Mouse (Mus musculus) embryo, embryonic 11 days (tissue): ENCODE measurements at regions not wholly inside any gene's neighbourhood (a gene's known extent, or its start where the extent isn't known, plus 50 kb on each side); places are given as distances from the start of the nearest gene placed in this dataset.

Experiments used
- DNase-seq: peaks from one replicate; pipeline ENCODE4 v3.0.0-alpha.2; 2015

DNA sequence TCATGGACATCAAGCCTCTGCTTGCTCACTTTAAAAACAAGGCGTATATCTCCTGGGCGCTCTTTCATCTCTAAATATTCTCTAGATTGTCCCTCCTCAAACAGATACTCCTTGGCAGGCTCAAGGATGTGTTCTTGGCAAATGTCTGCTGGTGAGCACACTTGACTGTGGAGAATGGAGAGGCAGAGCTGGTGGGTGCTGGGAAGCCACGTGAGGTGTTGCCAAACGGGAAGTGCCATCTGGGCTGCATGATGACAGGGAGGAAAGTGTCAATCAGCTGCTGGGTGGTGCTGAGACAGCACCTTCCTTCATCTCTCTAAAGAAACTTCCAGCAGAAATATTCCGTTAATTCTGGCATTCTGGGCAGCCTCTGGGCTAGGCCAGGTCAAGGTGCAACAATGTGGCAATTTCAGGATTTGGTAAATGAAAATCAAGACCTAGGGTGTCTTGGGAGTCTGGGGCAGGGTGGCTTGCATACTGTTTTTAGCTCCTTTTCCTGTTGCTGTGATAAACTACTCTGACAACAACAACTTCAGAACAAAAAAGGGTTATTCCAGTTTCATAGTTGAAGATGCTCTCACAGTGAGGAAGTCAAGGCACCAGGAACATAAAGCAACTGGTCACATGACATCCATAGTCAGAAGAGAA is 208.6 kb downstream of the Rplp1 start:
- DNase-seq: no peak

GRCm38 (mm10) chr9:61703301-61703700 is 211.0 kb downstream of the Rplp1 start:
- no peak for DNase-seq

GRCm38 (mm10) chr9:61702280-61702966 is 211.9 kb downstream of the Rplp1 start:
- DNase-seq: no peak

DNA sequence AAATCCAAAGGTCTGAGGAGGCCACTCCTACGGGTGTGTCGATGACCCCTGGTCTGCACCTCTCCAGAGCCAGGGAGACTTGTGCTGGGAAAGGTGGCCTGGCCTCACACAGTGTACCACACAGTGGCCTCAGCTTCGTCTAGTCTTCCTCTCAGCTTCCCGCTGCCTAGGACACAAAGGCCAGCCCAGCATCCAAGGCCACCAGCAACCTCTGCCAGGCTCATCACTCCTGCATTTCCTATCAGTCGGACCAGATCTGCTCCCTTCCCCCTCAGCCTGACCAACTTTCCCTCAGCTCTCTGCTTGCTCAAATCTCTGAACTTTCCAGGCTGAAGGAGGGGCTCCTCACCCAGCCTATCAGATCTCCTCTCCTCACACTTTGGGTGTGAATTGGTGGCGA is 213.8 kb downstream of the Rplp1 start:
- no peak for DNase-seq

DNA sequence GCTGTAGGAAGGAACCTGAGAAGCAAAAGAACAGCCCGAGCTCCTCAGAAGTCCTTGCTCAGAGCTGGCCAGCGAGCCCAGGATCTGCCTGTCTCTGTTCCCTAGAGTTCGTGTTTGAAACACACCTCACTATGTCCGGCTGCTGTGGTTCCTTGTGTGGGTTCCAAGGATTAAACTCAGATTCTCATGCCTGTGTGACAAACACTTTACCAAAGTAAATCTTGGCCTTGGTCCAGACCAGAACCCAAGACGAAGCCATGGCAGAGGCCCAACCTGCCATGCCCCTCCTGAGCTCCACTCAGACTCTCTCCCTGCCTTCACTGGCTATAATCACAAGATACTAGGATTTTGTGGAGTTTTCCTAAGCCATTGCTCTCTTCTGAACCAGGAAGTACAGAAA is 214.7 kb downstream of the Rplp1 start:
- no peak for DNase-seq

GRCm38 (mm10) chr9:61697959-61698358 is 216.4 kb downstream of the Rplp1 start:
- DNase-seq: peak; percentile 89

GRCm38 (mm10) chr9:61696831-61697230 is 217.5 kb downstream of the Rplp1 start:
- DNase-seq: no peak

DNA sequence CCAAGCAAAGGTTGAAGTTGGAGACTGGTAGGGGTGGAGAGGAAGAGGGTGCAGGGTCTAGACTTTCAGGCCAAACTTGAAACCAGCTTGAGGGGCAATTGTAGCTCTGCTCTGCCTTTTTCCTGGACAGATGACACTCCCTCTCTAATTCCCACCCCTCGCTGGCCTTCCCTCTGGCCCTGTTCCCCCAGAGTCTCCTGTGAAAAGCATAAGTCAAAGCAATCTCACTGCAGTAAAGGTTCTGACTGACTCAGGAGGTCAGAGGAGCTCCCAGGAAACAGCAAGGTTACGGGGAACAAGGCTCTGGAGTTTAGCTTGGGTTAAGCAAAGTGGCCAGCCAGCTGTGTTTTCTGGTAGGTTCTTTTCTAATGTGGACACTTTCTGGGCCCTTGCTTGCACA is 218.5 kb downstream of the Rplp1 start:
- DNase-seq: no peak

GRCm38 (mm10) chr9:61695381-61695791 is 219.0 kb downstream of the Rplp1 start:
- DNase-seq: peak; percentile 61

GRCm38 (mm10) chr9:61694206-61694605 is 220.1 kb downstream of the Rplp1 start:
- no peak for DNase-seq

DNA sequence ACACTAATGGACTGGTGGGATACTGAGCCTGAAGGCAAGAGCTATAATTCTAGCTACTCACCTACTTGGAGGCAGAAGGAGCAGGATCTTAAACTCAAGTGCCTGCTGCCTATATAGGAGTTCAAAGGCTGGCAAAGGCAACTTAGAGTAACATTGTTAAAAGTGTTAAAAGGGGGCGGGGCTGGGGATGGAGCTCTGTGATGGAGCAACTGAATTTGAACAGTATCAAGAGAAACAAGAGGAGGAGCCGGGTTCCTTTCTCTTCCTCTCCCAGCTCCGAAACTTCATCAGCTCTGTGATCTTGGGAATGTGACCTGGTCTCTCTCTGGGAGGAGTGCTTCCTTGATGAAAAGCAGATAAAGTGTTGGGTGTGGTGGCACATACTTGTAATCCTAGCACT is 223.6 kb downstream of the Rplp1 start:
- no peak for DNase-seq

- DNase-seq: no peak
Measured at GRCm38 (mm10) chr9:61689939-61690338, 224.4 kb downstream of the Rplp1 start.

GRCm38 (mm10) chr9:61689516-61689915 is 224.8 kb downstream of the Rplp1 start:
- no peak for DNase-seq

DNA sequence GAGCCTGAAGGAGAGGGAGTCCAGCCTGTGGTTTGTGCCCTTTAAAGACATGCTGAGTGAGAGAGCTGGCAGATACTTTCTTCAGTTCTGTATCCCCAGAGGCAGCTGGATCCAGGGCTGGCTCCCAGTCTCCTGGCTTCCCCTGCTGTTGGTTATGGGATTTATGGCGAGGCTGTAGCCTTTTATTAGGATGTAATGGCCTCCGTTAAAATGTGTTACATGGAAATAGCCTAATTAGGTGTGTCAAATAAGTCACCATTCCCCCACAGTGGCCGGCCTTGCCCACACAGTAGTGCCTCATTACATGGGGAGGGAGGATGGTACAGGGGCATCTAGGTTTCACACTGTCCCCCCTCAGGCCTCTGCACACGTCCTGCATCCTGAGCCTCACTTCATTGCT is 230.8 kb downstream of the Rplp1 start:
- no peak for DNase-seq

DNA sequence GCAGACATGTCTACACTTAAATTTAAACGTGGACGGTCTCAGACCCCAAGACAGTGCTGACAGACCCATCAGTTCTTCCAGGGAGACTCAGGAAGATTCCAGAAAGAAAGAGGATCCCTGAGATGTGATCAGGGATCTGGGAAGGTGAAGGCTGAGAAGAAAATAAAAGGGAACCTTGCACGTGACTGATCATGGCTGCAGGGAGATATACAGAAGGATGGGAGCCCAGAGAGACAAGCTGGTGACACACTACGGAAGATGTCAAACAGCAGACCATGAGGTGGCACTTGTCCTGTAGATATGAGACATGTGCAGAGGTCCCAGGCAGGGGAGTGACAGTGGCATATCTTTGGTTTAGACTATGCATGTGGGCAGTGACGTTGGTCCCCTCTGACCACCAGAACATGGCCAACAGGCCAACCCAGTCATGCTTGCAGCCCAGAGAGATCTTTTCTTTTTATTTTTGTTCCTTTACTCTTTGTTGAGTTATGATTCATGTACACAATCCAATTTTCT is 231.5 kb downstream of the Rplp1 start:
- DNase-seq: no peak

DNA sequence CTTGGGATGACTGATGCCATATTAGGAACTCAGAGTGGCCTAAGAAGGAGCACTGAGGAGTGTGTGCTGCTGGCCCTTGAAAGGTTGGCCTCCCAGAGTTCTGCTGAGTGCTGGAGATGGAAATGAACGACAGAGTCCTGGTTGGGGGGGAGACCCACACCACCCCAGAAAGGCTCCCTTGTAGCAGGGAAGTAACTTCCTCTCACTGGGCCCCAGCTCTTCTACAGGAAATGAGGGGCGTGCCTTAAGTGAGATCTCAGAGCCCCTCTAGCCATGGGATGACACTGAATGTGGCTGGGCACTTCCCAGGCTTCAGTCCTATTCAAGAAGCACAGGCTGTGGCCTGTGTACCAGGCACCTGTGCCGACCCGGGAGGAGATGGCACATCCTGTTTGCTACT is 232.0 kb downstream of the Rplp1 start:
- DNase-seq: no peak

- no peak for DNase-seq
Measured at GRCm38 (mm10) chr9:61681406-61681805, 232.9 kb downstream of the Rplp1 start.

DNA sequence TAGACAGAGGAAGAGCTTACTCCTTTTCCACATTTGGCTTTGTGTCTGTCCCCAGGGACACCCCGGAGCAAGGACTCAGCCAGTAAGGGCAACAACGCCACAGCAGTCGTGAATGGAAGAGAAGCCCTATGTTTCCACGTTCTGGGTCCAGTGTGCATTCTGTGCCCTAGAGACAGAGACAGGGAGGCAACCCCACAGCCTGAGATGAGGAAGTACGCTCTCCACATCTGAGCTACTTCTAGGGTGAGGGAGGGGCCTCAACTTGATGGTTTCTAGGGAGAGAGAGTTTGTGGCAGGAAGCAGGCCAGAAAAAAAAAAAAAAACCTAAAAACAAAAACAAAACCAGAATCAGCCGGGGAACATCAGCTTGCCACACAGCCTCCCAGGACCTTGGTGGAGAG is 233.4 kb downstream of the Rplp1 start:
- no peak for DNase-seq

DNA sequence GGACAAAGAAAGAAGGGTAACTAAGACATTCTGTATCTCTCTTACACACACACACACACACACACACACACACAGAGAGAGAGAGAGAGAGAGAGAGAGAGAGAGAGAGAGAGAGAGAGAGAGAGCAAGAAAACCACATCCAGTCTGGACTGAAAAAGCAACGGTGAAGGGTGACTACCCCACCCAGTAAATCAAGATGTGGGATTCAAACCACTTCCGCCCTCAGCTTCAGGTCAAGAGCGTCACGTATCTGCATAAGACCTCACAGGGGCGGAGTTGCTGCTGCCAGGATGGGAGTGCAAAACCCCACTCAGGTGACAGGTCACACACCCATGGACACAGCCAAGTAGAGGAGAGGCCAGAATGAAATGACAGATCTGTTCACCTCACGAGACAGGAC is 234.7 kb downstream of the Rplp1 start:
- no peak for DNase-seq

DNA sequence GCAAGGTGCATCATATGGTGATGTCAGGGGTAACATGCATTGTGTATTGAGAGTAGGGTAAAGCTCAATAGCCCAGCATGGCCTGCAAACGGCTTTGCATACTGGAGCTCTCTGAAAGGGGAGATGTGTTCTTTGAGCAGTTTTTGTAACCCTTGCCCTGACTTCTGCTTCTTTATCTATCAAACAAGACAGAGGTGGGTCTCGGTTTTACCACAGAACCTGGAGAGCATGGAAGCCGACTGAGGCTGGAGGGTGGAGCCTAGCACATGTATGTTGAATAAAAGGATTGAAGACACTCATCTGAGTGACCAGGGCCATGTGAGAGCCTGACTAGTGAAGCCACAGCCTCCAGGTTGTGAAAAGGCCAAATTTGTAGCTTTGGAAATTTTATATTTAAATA is 236.7 kb downstream of the Rplp1 start:
- no peak for DNase-seq

DNA sequence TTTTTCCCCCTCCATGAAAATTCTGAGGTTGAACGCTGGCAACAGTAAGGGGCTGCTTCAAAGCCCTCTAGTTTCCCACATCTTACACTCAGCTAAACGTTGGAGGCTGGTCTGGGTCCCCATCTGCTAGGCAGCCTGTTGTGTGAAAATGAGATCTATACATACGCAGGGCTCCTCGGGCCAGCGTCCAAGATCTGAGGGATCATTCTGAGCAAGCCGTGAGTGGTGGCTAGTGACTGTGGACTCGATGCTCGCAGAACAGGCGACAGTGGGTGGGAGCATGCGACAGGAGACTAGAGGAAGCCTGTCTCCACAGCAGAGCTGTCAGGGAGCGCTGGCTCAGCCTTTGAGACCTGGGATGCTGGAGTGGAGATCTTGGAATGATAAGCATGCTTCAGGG is 237.3 kb downstream of the Rplp1 start:
- no peak for DNase-seq

DNA sequence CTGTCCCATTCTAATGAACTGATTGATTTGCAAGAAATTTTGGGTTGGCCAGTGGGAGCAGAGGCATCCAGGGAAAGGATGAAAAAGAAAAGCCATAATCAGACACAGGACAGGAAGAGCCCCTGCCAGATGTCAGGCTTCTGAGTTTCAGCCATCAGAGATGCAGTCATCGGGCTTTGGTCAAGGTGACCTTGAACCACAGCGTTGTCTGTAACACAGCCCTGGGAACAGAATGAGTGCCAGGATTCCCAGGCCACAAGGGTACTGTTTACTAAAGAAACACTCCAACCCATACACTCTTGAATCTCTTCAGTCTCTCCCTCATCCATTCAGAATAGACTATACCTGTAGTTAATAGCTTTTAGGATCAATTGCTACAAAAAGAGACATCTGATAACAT is 239.0 kb downstream of the Rplp1 start:
- DNase-seq: no peak

DNA sequence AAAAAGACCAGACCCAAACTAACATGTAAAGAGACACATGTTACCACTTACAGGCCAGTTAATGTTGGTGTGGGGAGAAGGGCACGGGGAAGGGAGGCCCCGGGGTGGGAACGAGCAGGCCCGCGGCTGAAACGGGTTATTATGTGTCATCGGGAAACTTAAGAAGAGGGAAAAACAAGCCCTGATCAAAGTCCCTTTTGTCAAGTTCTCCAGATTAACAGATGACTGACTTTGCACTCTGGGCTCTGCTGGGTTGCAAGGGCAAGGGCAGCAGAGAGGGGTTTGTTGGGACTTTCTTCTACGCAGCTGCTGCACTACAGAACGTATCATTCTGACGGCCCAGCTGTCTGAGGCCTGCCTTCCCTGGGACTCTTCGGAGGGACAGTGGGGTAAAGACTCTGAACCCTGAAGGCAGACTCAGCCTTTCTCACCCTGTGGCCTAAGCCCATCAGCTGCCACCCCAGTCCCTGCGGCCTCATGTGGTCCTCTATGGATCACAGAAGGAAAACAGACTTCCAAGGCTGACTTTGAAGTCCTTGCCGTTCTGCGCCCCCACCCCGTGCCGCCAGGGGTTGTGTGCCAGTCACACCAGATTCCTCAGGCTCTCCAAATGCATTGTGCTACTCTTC is 240.7 kb downstream of the Rplp1 start:
- peak; percentile 76 for DNase-seq

DNA sequence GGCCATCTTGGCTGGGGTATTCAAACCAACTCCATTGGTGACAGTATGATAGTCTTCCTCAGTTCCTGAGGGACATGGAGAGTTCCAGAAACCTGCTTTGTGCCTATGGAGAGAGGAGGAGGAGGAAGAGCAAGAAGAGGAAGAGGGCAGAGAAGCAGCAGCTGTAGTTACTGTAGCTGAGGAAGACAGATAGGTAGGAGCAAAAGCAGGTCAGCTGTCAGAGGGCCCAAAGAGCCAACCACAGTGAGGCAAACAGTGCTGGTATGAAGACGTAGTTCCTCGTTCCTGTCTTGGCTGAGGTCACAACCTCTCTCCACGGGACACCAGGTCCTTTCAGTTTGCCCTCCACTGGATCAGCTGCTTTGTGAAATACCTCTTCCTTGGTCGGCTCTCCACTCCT is 243.4 kb downstream of the Rplp1 start:
- no peak for DNase-seq
